Mouse (Mus musculus) forebrain, embryonic 14.5 days (tissue): ENCODE data around the gene Atf3. TPM values are rescaled to one million over a fixed set of nuclear protein-coding genes. Genes with fewer than 3 reads are reported as not detected.

Experiments
- ATAC-seq: fragments of 200-750 bp; cut with Nextera tagmentation; 2 replicates; pipeline ENCODE4 v1.8.0; 2017; ENCODE audit warnings: mild to moderate bottlenecking, moderate library complexity
- DNase-seq: peaks from one replicate; pipeline ENCODE4 v3.0.0-alpha.2; 2015; ENCODE audit warnings: low spot score
- H3K27ac ChIP-seq: fragments of 300-500 bp; sonication (generic); 2 replicates; pipeline ENCODE4 v1.5.1; 2014; ENCODE audit warnings: low read depth, mild to moderate bottlenecking, control low read depth, low read length, moderate library complexity
- H3K27me3 ChIP-seq: fragments of 300-500 bp; sonication (generic); replicated peaks from 2 replicates; pipeline ENCODE4 v1.6.1; 2014; ENCODE audit warnings: low read length, control low read depth, mixed read lengths; ENCODE audit not compliant: control insufficient read depth, insufficient read depth
- H3K36me3 ChIP-seq: fragments of 300-500 bp; sonication (generic); 2 replicates; pipeline ENCODE4 v1.6.1; 2014; ENCODE audit warnings: low read length, control low read depth; ENCODE audit not compliant: control insufficient read depth, insufficient read depth
- H3K4me1 ChIP-seq: fragments of 300-500 bp; sonication (generic); 2 replicates; pipeline ENCODE4 v1.6.1; 2014; ENCODE audit warnings: antibody characterized with exemption, low read length, control low read depth; ENCODE audit not compliant: control insufficient read depth, insufficient read depth
- H3K4me2 ChIP-seq: fragments of 300-500 bp; sonication (generic); 2 replicates; pipeline ENCODE4 v1.6.1; 2014; ENCODE audit warnings: mild to moderate bottlenecking, control low read depth, low read length
- H3K4me3 ChIP-seq: fragments of 300-500 bp; sonication (generic); 2 replicates; pipeline ENCODE4 v1.5.1; 2014; ENCODE audit warnings: low read depth, low read length, control low read depth
- H3K9ac ChIP-seq: fragments of 300-500 bp; sonication (generic); 2 replicates; pipeline ENCODE4 v1.6.1; 2014; ENCODE audit warnings: mild to moderate bottlenecking, low read length, control low read depth, moderate library complexity
- H3K9me3 ChIP-seq: fragments of 300-500 bp; sonication (generic); replicated peaks from 2 replicates; pipeline ENCODE4 v1.6.1; 2016; ENCODE audit warnings: low read length, control low read depth, mixed read lengths; ENCODE audit not compliant: control insufficient read depth
- WGBS: fragments of 180-500 bp; shearing (Covaris S2); extraction: QIAGEN DNeasy Blood & Tissue Kit; methylation state at CpG from one replicate; pipeline ENCODE4 v1.1.7; 2014; 5-methylcytosine and 5-hydroxymethylcytosine counted together
- polyA plus RNA-seq: library from polyadenylated mRNA; unstranded; fragments of >200 nt; fragmentation: Nextera tagmentation; extraction: Ambion mirVana; gene quantifications from 2 replicates; pipeline ENCODE4 v1.2.1, GENCODE M21; 2014

Atf3 gene
- polyA plus RNA-seq, 1 experiment from 2014 or later = 0.98 TPM

- no peak overlapping the region for H3K27ac ChIP-seq
- no peak overlapping the region for H3K4me2 ChIP-seq
Observed at GRCm38 (mm10) chr1:191241574-191241973, 23.7 kb upstream of the Atf3 start.

GRCm38 (mm10) chr1:191239602-191240001 lies 21.8 kb upstream of the Atf3 start:
- no peak overlapping the region for H3K4me3 ChIP-seq
- H3K4me2 ChIP-seq = no peak overlapping the region
- 87% methylated on average over 4 of the region's 4 CpGs for WGBS
- H3K9ac ChIP-seq = no peak overlapping the region
- no peaks in the 10 kb centered on the region for H3K4me1 ChIP-seq
- ATAC-seq (no peak), DNase-seq (no peak)
- no peaks in the 10 kb centered on the region for H3K9me3 ChIP-seq
- H3K27me3 ChIP-seq = no peaks in the 10 kb centered on the region
- no peak overlapping the region for H3K27ac ChIP-seq
- no peaks in the 10 kb centered on the region for H3K36me3 ChIP-seq

More at GRCm38 (mm10) chr1:191241574-191241973, 23.7 kb upstream of the Atf3 start:
- Histone ChIP-seq H3K4me3 (no peak overlapping the region), H3K27me3 (no peaks in the 10 kb centered on the region), H3K9me3 (no peaks in the 10 kb centered on the region), H3K9ac (no peak overlapping the region), H3K36me3 (no peaks in the 10 kb centered on the region), H3K4me1 (no peaks in the 10 kb centered on the region)
- 91% methylated on average over 1 of the region's 1 CpGs for WGBS
- ATAC-seq = no peak
- DNase-seq = no peak

GRCm38 (mm10) chr1:191235788-191236542 lies 18.1 kb upstream of the Atf3 start:
- no peak for DNase-seq
- no peak for ATAC-seq

GRCm38 (mm10) chr1:191234837-191235236 lies 17.0 kb upstream of the Atf3 start:
- DNase-seq (no peak), ATAC-seq (no peak)
- 89% methylated on average over 4 of the region's 4 CpGs for WGBS
- H3K4me3 ChIP-seq = no peak overlapping the region
- H3K4me1 ChIP-seq = no peaks in the 10 kb centered on the region
- H3K27ac ChIP-seq = no peak overlapping the region
- H3K4me2 ChIP-seq = no peak overlapping the region
- no peaks in the 10 kb centered on the region for H3K27me3 ChIP-seq
- H3K36me3 ChIP-seq = no peaks in the 10 kb centered on the region
- H3K9ac ChIP-seq = no peak overlapping the region
- H3K9me3 ChIP-seq = no peaks in the 10 kb centered on the region

More at GRCm38 (mm10) chr1:191235788-191236542, 18.1 kb upstream of the Atf3 start:
- no peak overlapping the region for H3K9ac ChIP-seq
- no peak overlapping the region for H3K4me2 ChIP-seq
- 85% methylated on average over 6 of the region's 6 CpGs for WGBS
- H3K27ac ChIP-seq = no peak overlapping the region
- H3K4me3 ChIP-seq = no peak overlapping the region
- no peaks in the 10 kb centered on the region for H3K4me1 ChIP-seq
- H3K27me3 ChIP-seq = no peaks in the 10 kb centered on the region
- no peaks in the 10 kb centered on the region for H3K36me3 ChIP-seq
- H3K9me3 ChIP-seq = no peaks in the 10 kb centered on the region

GRCm38 (mm10) chr1:191230355-191230931 lies 12.6 kb upstream of the Atf3 start:
- DNase-seq (no peak), ATAC-seq (no peak)
- no peak overlapping the region for H3K4me3 ChIP-seq
- 77% methylated on average over 6 of the region's 6 CpGs for WGBS
- H3K27ac ChIP-seq = no peak overlapping the region
- H3K9me3 ChIP-seq = no peaks in the 10 kb centered on the region
- H3K27me3 ChIP-seq = no peaks in the 10 kb centered on the region
- no peak overlapping the region for H3K9ac ChIP-seq
- H3K4me2 ChIP-seq = no peak overlapping the region
- H3K4me1 ChIP-seq = no peaks in the 10 kb centered on the region
- no peaks in the 10 kb centered on the region for H3K36me3 ChIP-seq

- Histone ChIP-seq H3K4me2 (no peak overlapping the region), H3K27me3 (no peaks in the 10 kb centered on the region), H3K9ac (no peak overlapping the region), H3K4me1 (peaks cover 9% of the 10 kb centered on the region), H3K9me3 (no peaks in the 10 kb centered on the region), H3K4me3 (no peak overlapping the region), H3K27ac (no peak overlapping the region), H3K36me3 (no peaks in the 10 kb centered on the region)
- ATAC-seq = no peak
- 96% methylated on average over 2 of the region's 2 CpGs for WGBS
- no peak for DNase-seq
Observed at GRCm38 (mm10) chr1:191226570-191226969, 8.7 kb upstream of the Atf3 start.

- Histone ChIP-seq H3K9ac (no peak overlapping the region), H3K4me2 (no peak overlapping the region), H3K27ac (no peak overlapping the region), H3K36me3 (no peaks in the 10 kb centered on the region), H3K9me3 (no peaks in the 10 kb centered on the region), H3K4me3 (no peak overlapping the region), H3K4me1 (peaks cover 9% of the 10 kb centered on the region), H3K27me3 (no peaks in the 10 kb centered on the region)
- no peak for ATAC-seq
- WGBS = 92% methylated on average over 2 of the region's 2 CpGs
- no peak for DNase-seq
Observed at GRCm38 (mm10) chr1:191225771-191226170, 7.9 kb upstream of the Atf3 start.

GRCm38 (mm10) chr1:191224981-191225703 lies 7.3 kb upstream of the Atf3 start:
- H3K36me3 ChIP-seq = no peaks in the 10 kb centered on the region
- DNase-seq (no peak), ATAC-seq (no peak)
- peak overlapping the region; percentile 72 for H3K9ac ChIP-seq
- 55% methylated on average over 9 of the region's 9 CpGs for WGBS
- H3K27ac ChIP-seq = no peak overlapping the region
- H3K4me1 ChIP-seq = peaks cover 9% of the 10 kb centered on the region
- H3K4me3 ChIP-seq = peak overlapping the region; percentile 64
- H3K9me3 ChIP-seq = no peaks in the 10 kb centered on the region
- H3K27me3 ChIP-seq = no peaks in the 10 kb centered on the region
- peak overlapping the region; percentile 96 for H3K4me2 ChIP-seq
